Mouse (Mus musculus) megakaryocyte-erythroid progenitor cell, adult 5-6 weeks (primary cell): Measurements from ENCODE around the gene Nop2. TPM values are rescaled to one million over a fixed set of nuclear protein-coding genes. Genes with fewer than 3 reads are reported as not detected.

Experiments
- ATAC-seq: replicated peaks from 2 replicates; pipeline ENCODE4 v1.8.0; 2016; ENCODE audit warnings: mild to moderate bottlenecking, inconsistent platforms; ENCODE audit not compliant: severe bottlenecking, poor library complexity, low FRiP score, low TSS enrichment
- total RNA-seq, 2 experiments: library from RNA; stranded (forward) in 1 of 2; stranded (reverse) in 1 of 2; fragments of 200-1000, 215-1000 nt in 1 of 2; fragments of >200 nt in 1 of 2; fragmentation: Nextera tagmentation in 1 of 2; gene quantifications; 2 replicates each; pipeline ENCODE4 v1.2.3; 2014 to 2017

Gene Nop2
- total RNA-seq, 2 experiments from 2014 or later: 114 to 125 TPM

- peak; percentile 91 for ATAC-seq
Observed at GRCm38 (mm10) chr6:125104223-125104622, 27.5 kb upstream of the Nop2 start.

GRCm38 (mm10) chr6:125107705-125108104 lies 24.0 kb upstream of the Nop2 start:
- ATAC-seq: no peak

- ATAC-seq: no peak
Observed at GRCm38 (mm10) chr6:125109371-125109770, 22.3 kb upstream of the Nop2 start.

- peak; percentile 78 for ATAC-seq
Observed at GRCm38 (mm10) chr6:125110927-125111326, 20.8 kb upstream of the Nop2 start.

- no peak for ATAC-seq
Observed at GRCm38 (mm10) chr6:125112553-125112952, 19.2 kb upstream of the Nop2 start.

GRCm38 (mm10) chr6:125119387-125119786 lies 12.3 kb upstream of the Nop2 start:
- ATAC-seq: no peak

GRCm38 (mm10) chr6:125128724-125129123 lies 3.0 kb upstream of the Nop2 start:
- ATAC-seq: no peak

- ATAC-seq: no peak
Observed at GRCm38 (mm10) chr6:125129710-125130402, 1.9 kb upstream of the Nop2 start.

- no peak for ATAC-seq
Observed at GRCm38 (mm10) chr6:125132470-125132869, 761 bp downstream of the Nop2 start.

GRCm38 (mm10) chr6:125137002-125137671 lies 5.4 kb downstream of the Nop2 start:
- no peak; the same call in 1 of the 2 replicates for ATAC-seq

- ATAC-seq: no peak
Observed at GRCm38 (mm10) chr6:125139747-125140146, 8.0 kb downstream of the Nop2 start.

GRCm38 (mm10) chr6:125142436-125142835 lies 10.7 kb downstream of the Nop2 start:
- no peak for ATAC-seq

- ATAC-seq: no peak
Observed at GRCm38 (mm10) chr6:125143128-125143527, 11.4 kb downstream of the Nop2 start.

GRCm38 (mm10) chr6:125143904-125144303 lies 12.2 kb downstream of the Nop2 start:
- no peak for ATAC-seq

GRCm38 (mm10) chr6:125145001-125145400 lies 13.3 kb downstream of the Nop2 start, which contains the start of gene Iffo1:
Iffo1 (plus strand) TSS chr6:125145241.
- peak; percentile 83 for ATAC-seq

GRCm38 (mm10) chr6:125145479-125145951 lies 13.8 kb downstream of the Nop2 start:
- ATAC-seq: no peak; the same call in 1 of the 2 replicates

GRCm38 (mm10) chr6:125146148-125146547 lies 14.4 kb downstream of the Nop2 start:
- no peak for ATAC-seq

- peak; percentile 3; the same call in 1 of the 2 replicates for ATAC-seq
Observed at GRCm38 (mm10) chr6:125146797-125147196, 15.1 kb downstream of the Nop2 start.

GRCm38 (mm10) chr6:125147329-125147728 lies 15.6 kb downstream of the Nop2 start:
- ATAC-seq: no peak

- no peak for ATAC-seq
Observed at GRCm38 (mm10) chr6:125148251-125148925, 16.7 kb downstream of the Nop2 start.
